Mouse (Mus musculus) right cerebral cortex, postnatal 4 days (tissue): Measurements from ENCODE around the gene Cd69.

Source experiments
- DNase-seq: peaks from one replicate; pipeline ENCODE4 v3.0.0-alpha.2; 2022

Cd69 gene

GRCm38 (mm10) chr6:129245793-129246192 is 29.4 kb downstream of the Cd69 start:
- DNase-seq, result no peak

- DNase-seq, result no peak
These were observed 33.3 kb downstream of the Cd69 start for GRCm38 (mm10) chr6:129241907-129242306.

- DNase-seq, result no peak
These were observed 33.8 kb downstream of the Cd69 start for GRCm38 (mm10) chr6:129241471-129241870.

- no peak for DNase-seq
These were observed 35.5 kb downstream of the Cd69 start for GRCm38 (mm10) chr6:129239564-129240248.

- DNase-seq, result peak; percentile 13
These were observed 36.8 kb downstream of the Cd69 start for GRCm38 (mm10) chr6:129238275-129239038.

- DNase-seq, result peak; percentile 63
These were observed 37.6 kb downstream of the Cd69 start for GRCm38 (mm10) chr6:129237350-129238274.

- DNase-seq, result no peak
These were observed 38.4 kb downstream of the Cd69 start for GRCm38 (mm10) chr6:129236652-129237342.

- no peak for DNase-seq
These were observed 39.3 kb downstream of the Cd69 start for GRCm38 (mm10) chr6:129235855-129236461.

- no peak for DNase-seq
These were observed 40.5 kb downstream of the Cd69 start for GRCm38 (mm10) chr6:129234456-129235360.

- DNase-seq, result no peak
These were observed 41.3 kb downstream of the Cd69 start for GRCm38 (mm10) chr6:129233955-129234369.

- no peak for DNase-seq
These were observed 41.8 kb downstream of the Cd69 start for GRCm38 (mm10) chr6:129233366-129233954.

GRCm38 (mm10) chr6:129232842-129233205 is 42.4 kb downstream of the Cd69 start:
- no peak for DNase-seq

- no peak for DNase-seq
These were observed 43.0 kb downstream of the Cd69 start for GRCm38 (mm10) chr6:129232005-129232841.

GRCm38 (mm10) chr6:129229774-129230578 is 45.3 kb downstream of the Cd69 start:
- no peak for DNase-seq

GRCm38 (mm10) chr6:129228935-129229773 is 46.1 kb downstream of the Cd69 start:
- DNase-seq, result no peak

GRCm38 (mm10) chr6:129225078-129225477 is 50.2 kb downstream of the Cd69 start:
- no peak for DNase-seq

GRCm38 (mm10) chr6:129224090-129224489 is 51.1 kb downstream of the Cd69 start:
- DNase-seq, result no peak

GRCm38 (mm10) chr6:129223611-129224010 is 51.6 kb downstream of the Cd69 start:
- DNase-seq, result no peak
